Mouse (Mus musculus) stomach, embryonic 15.5 days (tissue): Measurements from ENCODE around the gene Vapb. TPM values are rescaled to one million over a fixed set of nuclear protein-coding genes. Genes with fewer than 3 reads are reported as not detected.

Source experiments
- ATAC-seq: fragments of 200-750 bp; cut with Nextera tagmentation; 2 replicates; pipeline ENCODE4 v1.8.0; 2017; ENCODE audit warnings: low read depth, moderate number of reproducible peaks, moderate TSS enrichment; ENCODE audit not compliant: insufficient read depth, low FRiP score
- H3K27ac ChIP-seq: fragments of 300-500 bp; sonication (generic); 2 replicates; pipeline ENCODE4 v1.5.1; 2015; ENCODE audit warnings: mild to moderate bottlenecking, inconsistent platforms
- H3K27me3 ChIP-seq: fragments of 300-500 bp; sonication (generic); replicated peaks from 2 replicates; pipeline ENCODE4 v1.6.1; 2015; ENCODE audit warnings: inconsistent platforms
- H3K36me3 ChIP-seq: fragments of 300-500 bp; sonication (generic); 2 replicates; pipeline ENCODE4 v1.6.1; 2015; ENCODE audit warnings: inconsistent platforms
- H3K4me1 ChIP-seq: fragments of 300-500 bp; sonication (generic); 2 replicates; pipeline ENCODE4 v1.6.1; 2015; ENCODE audit warnings: inconsistent platforms
- H3K4me2 ChIP-seq: fragments of 300-500 bp; sonication (generic); 2 replicates; pipeline ENCODE4 v1.6.1; 2015; ENCODE audit warnings: mild to moderate bottlenecking, inconsistent platforms
- H3K4me3 ChIP-seq: fragments of 300-500 bp; sonication (generic); replicated peaks from 2 replicates; pipeline ENCODE4 v1.5.1; 2015; ENCODE audit warnings: inconsistent platforms
- H3K9ac ChIP-seq: fragments of 300-500 bp; sonication (generic); 2 replicates; pipeline ENCODE4 v1.6.1; 2015; ENCODE audit warnings: inconsistent platforms
- H3K9me3 ChIP-seq: fragments of 300-500 bp; sonication (generic); 2 replicates; pipeline ENCODE4 v1.6.1; 2016; ENCODE audit warnings: inconsistent platforms
- WGBS: fragments of 180-500 bp; shearing (Covaris S2); methylation state at CpG from one replicate; pipeline ENCODE4 v1.1.7; 2015; 5-methylcytosine and 5-hydroxymethylcytosine counted together
- polyA plus RNA-seq: library from polyadenylated mRNA; unstranded; fragments of >200 nt; fragmentation: Nextera tagmentation; extraction: Ambion mirVana; gene quantifications from 2 replicates; pipeline ENCODE4 v1.2.1, GENCODE M21; 2015

The Vapb gene
- polyA plus RNA-seq, 1 experiment from 2014 or later: 15.4 TPM

- no peaks in the 10 kb centered on the region for H3K9me3 ChIP-seq
- no peaks in the 10 kb centered on the region for H3K36me3 ChIP-seq
- no peak overlapping the region for H3K4me3 ChIP-seq
- H3K4me1 ChIP-seq: peaks cover 11% of the 10 kb centered on the region; the same call in 1 of the 2 replicates
- H3K4me2 ChIP-seq: no peak overlapping the region
- no peaks in the 10 kb centered on the region for H3K27me3 ChIP-seq
- peak overlapping the region; percentile 26; the same call in 1 of the 2 replicates for H3K27ac ChIP-seq
- ATAC-seq: no peak
- no peak overlapping the region for H3K9ac ChIP-seq
- WGBS: 67% methylated on average over 15 of the region's 15 CpGs
Observed at GRCm38 (mm10) chr2:173795801-173796673, 58.7 kb downstream of the Vapb start.

- Histone ChIP-seq H3K9ac (no peak overlapping the region), H3K4me2 (no peak overlapping the region), H3K4me1 (peaks cover 6% of the 10 kb centered on the region; the same call in 1 of the 2 replicates), H3K4me3 (no peak overlapping the region), H3K36me3 (no peaks in the 10 kb centered on the region), H3K27ac (no peak overlapping the region), H3K27me3 (no peaks in the 10 kb centered on the region), H3K9me3 (no peaks in the 10 kb centered on the region)
- no peak for ATAC-seq
- WGBS: 68% methylated on average over 4 of the region's 4 CpGs
Observed at GRCm38 (mm10) chr2:173796674-173796963, 59.3 kb downstream of the Vapb start.

- WGBS: 95% methylated on average over 1 of the region's 1 CpGs
- no peak for ATAC-seq
- Histone ChIP-seq H3K27ac (no peak overlapping the region), H3K9ac (no peak overlapping the region), H3K4me3 (no peak overlapping the region), H3K9me3 (no peaks in the 10 kb centered on the region), H3K4me1 (peaks cover under 1% of the 10 kb centered on the region; the same call in 1 of the 2 replicates), H3K36me3 (no peaks in the 10 kb centered on the region), H3K27me3 (no peaks in the 10 kb centered on the region), H3K4me2 (no peak overlapping the region)
Observed at GRCm38 (mm10) chr2:173799513-173799912, 62.2 kb downstream of the Vapb start.

- no peaks in the 10 kb centered on the region; the same call in 1 of the 2 replicates for H3K4me1 ChIP-seq
- H3K27ac ChIP-seq: no peak overlapping the region
- no peak overlapping the region for H3K4me2 ChIP-seq
- no peaks in the 10 kb centered on the region for H3K9me3 ChIP-seq
- no peak overlapping the region for H3K4me3 ChIP-seq
- no peak for ATAC-seq
- 92% methylated on average over 9 of the region's 9 CpGs for WGBS
- H3K36me3 ChIP-seq: no peaks in the 10 kb centered on the region
- no peaks in the 10 kb centered on the region for H3K27me3 ChIP-seq
- H3K9ac ChIP-seq: no peak overlapping the region
Observed at GRCm38 (mm10) chr2:173800566-173800965, 63.3 kb downstream of the Vapb start.

GRCm38 (mm10) chr2:173801405-173801876 is 64.1 kb downstream of the Vapb start:
- Histone ChIP-seq H3K9ac (no peak overlapping the region), H3K4me1 (no peaks in the 10 kb centered on the region), H3K9me3 (no peaks in the 10 kb centered on the region), H3K27me3 (no peaks in the 10 kb centered on the region), H3K4me2 (no peak overlapping the region), H3K36me3 (no peaks in the 10 kb centered on the region), H3K27ac (0 out of 2 replicates have a peak overlapping the region, but pooled peaks have one; percentile 11), H3K4me3 (no peak overlapping the region)
- 50% methylated on average over 11 of the region's 11 CpGs for WGBS
- ATAC-seq: peak; percentile 61; the same call in 1 of the 2 replicates

- no peak overlapping the region for H3K4me3 ChIP-seq
- H3K9ac ChIP-seq: no peak overlapping the region
- 76% methylated on average over 4 of the region's 4 CpGs for WGBS
- no peak overlapping the region for H3K4me2 ChIP-seq
- no peaks in the 10 kb centered on the region for H3K36me3 ChIP-seq
- no peak for ATAC-seq
- H3K4me1 ChIP-seq: no peaks in the 10 kb centered on the region
- H3K27me3 ChIP-seq: no peaks in the 10 kb centered on the region
- H3K27ac ChIP-seq: no peak overlapping the region
- H3K9me3 ChIP-seq: no peaks in the 10 kb centered on the region
Observed at GRCm38 (mm10) chr2:173802176-173802575, 64.9 kb downstream of the Vapb start.

GRCm38 (mm10) chr2:173802956-173803355 is 65.6 kb downstream of the Vapb start:
- Histone ChIP-seq H3K9ac (no peak overlapping the region), H3K9me3 (no peaks in the 10 kb centered on the region), H3K4me3 (no peak overlapping the region), H3K4me2 (no peak overlapping the region), H3K27me3 (no peaks in the 10 kb centered on the region), H3K36me3 (no peaks in the 10 kb centered on the region), H3K4me1 (no peaks in the 10 kb centered on the region), H3K27ac (no peak overlapping the region)
- 67% methylated on average over 3 of the region's 3 CpGs for WGBS
- no peak for ATAC-seq

GRCm38 (mm10) chr2:173803827-173804226 is 66.5 kb downstream of the Vapb start:
- no peak for ATAC-seq
- Histone ChIP-seq H3K27ac (no peak overlapping the region), H3K36me3 (no peaks in the 10 kb centered on the region), H3K4me3 (no peak overlapping the region), H3K4me2 (no peak overlapping the region), H3K9ac (no peak overlapping the region), H3K4me1 (no peaks in the 10 kb centered on the region), H3K9me3 (no peaks in the 10 kb centered on the region), H3K27me3 (no peaks in the 10 kb centered on the region)
- 94% methylated on average over 11 of the region's 11 CpGs for WGBS

GRCm38 (mm10) chr2:173806621-173807020 is 69.3 kb downstream of the Vapb start:
- Histone ChIP-seq H3K4me3 (no peak overlapping the region), H3K36me3 (no peaks in the 10 kb centered on the region), H3K9ac (no peak overlapping the region), H3K27me3 (no peaks in the 10 kb centered on the region), H3K9me3 (no peaks in the 10 kb centered on the region), H3K4me1 (0 out of 2 replicates have a peak, but pooled peaks cover 3% of the 10 kb centered on the region), H3K27ac (no peak overlapping the region), H3K4me2 (no peak overlapping the region)
- no peak for ATAC-seq
- WGBS: 59% methylated on average over 7 of the region's 7 CpGs

GRCm38 (mm10) chr2:173808942-173809341 is 71.6 kb downstream of the Vapb start:
- Histone ChIP-seq H3K4me3 (no peak overlapping the region), H3K4me1 (0 out of 2 replicates have a peak, but pooled peaks cover 3% of the 10 kb centered on the region), H3K9me3 (no peaks in the 10 kb centered on the region), H3K27me3 (no peaks in the 10 kb centered on the region), H3K4me2 (no peak overlapping the region), H3K27ac (no peak overlapping the region), H3K36me3 (no peaks in the 10 kb centered on the region), H3K9ac (no peak overlapping the region)
- 76% methylated on average over 7 of the region's 7 CpGs for WGBS
- ATAC-seq: no peak

GRCm38 (mm10) chr2:173810036-173810850 is 72.9 kb downstream of the Vapb start:
- Histone ChIP-seq H3K4me3 (no peak overlapping the region), H3K36me3 (no peaks in the 10 kb centered on the region), H3K9ac (no peak overlapping the region), H3K27me3 (no peaks in the 10 kb centered on the region), H3K27ac (0 out of 2 replicates have a peak overlapping the region, but pooled peaks have one; percentile 11), H3K4me2 (no peak overlapping the region), H3K4me1 (0 out of 2 replicates have a peak, but pooled peaks cover 3% of the 10 kb centered on the region), H3K9me3 (no peaks in the 10 kb centered on the region)
- WGBS: 66% methylated on average over 15 of the region's 15 CpGs
- ATAC-seq: no peak

GRCm38 (mm10) chr2:173810851-173811130 is 73.5 kb downstream of the Vapb start:
- H3K4me3 ChIP-seq: no peak overlapping the region
- 0 out of 2 replicates have a peak overlapping the region, but pooled peaks have one; percentile 11 for H3K27ac ChIP-seq
- ATAC-seq: no peak
- H3K4me1 ChIP-seq: 0 out of 2 replicates have a peak, but pooled peaks cover 3% of the 10 kb centered on the region
- no peak overlapping the region for H3K4me2 ChIP-seq
- WGBS: 82% methylated on average over 5 of the region's 5 CpGs
- H3K36me3 ChIP-seq: no peaks in the 10 kb centered on the region
- H3K9ac ChIP-seq: no peak overlapping the region
- no peaks in the 10 kb centered on the region for H3K27me3 ChIP-seq
- no peaks in the 10 kb centered on the region for H3K9me3 ChIP-seq
